Mouse (Mus musculus) heart, postnatal 0 days (tissue): ENCODE results near the gene Vtn.

Experiments
- CTCF ChIP-seq: IDR thresholded peaks from 2 replicates; pipeline ENCODE4 v1.5.1; 2016; ENCODE audit warnings: antibody characterized with exemption, control low read depth, low read depth
- EP300 ChIP-seq: IDR thresholded peaks from 2 replicates; pipeline ENCODE4 v1.6.1; 2016; ENCODE audit warnings: antibody characterized with exemption, low read depth

- TF ChIP-seq CTCF (no peak), EP300 (no peak)
Measured at GRCm38 (mm10) chr11:78502909-78503650, 4.2 kb downstream of the Vtn start, which contains the start of gene Sebox.
